Mouse (Mus musculus) midbrain, embryonic 11.5 days (tissue): ENCODE measurements around the gene Pld5. TPM values are rescaled to one million over a fixed set of nuclear protein-coding genes. Genes with fewer than 3 reads are reported as not detected.

Experiments
- ATAC-seq: fragments of 200-750 bp; cut with Nextera tagmentation; 2 replicates; pipeline ENCODE4 v1.8.0; 2017; ENCODE audit warnings: moderate TSS enrichment, moderate library complexity; ENCODE audit not compliant: low FRiP score
- DNase-seq: peaks from one replicate; pipeline ENCODE4 v3.0.0; 2015; ENCODE audit warnings: low spot score; ENCODE audit errors: missing footprints
- H3K27ac ChIP-seq: fragments of 300-500 bp; sonication (generic); 2 replicates; pipeline ENCODE4 v1.5.1; 2014; ENCODE audit warnings: low read depth, low read length
- H3K27me3 ChIP-seq: fragments of 300-500 bp; sonication (generic); 2 replicates; pipeline ENCODE4 v1.6.1; 2014; ENCODE audit warnings: mild to moderate bottlenecking, low read length, moderate library complexity, mixed read lengths; ENCODE audit not compliant: control insufficient read depth, insufficient read depth
- H3K36me3 ChIP-seq: fragments of 300-500 bp; sonication (generic); 2 replicates; pipeline ENCODE4 v1.6.1; 2014; ENCODE audit warnings: mild to moderate bottlenecking, low read length, moderate library complexity, mixed read lengths; ENCODE audit not compliant: control insufficient read depth, insufficient read depth
- H3K4me1 ChIP-seq: fragments of 300-500 bp; sonication (generic); 2 replicates; pipeline ENCODE4 v1.6.1; 2014; ENCODE audit warnings: low read length; ENCODE audit not compliant: control insufficient read depth, insufficient read depth
- H3K4me2 ChIP-seq: fragments of 300-500 bp; sonication (generic); 2 replicates; pipeline ENCODE4 v1.6.1; 2014; ENCODE audit warnings: mild to moderate bottlenecking, moderate library complexity
- H3K4me3 ChIP-seq: fragments of 300-500 bp; sonication (generic); 2 replicates; pipeline ENCODE4 v1.5.1; 2014; ENCODE audit warnings: low read depth, low read length
- H3K9ac ChIP-seq: fragments of 300-500 bp; sonication (generic); 2 replicates; pipeline ENCODE4 v1.6.1; 2014; ENCODE audit warnings: low read length
- H3K9me3 ChIP-seq: fragments of 300-500 bp; sonication (generic); 2 replicates; pipeline ENCODE4 v1.6.1; 2016; ENCODE audit warnings: low read length; ENCODE audit not compliant: control insufficient read depth
- WGBS: fragments of 180-500 bp; shearing (Covaris S2); extraction: QIAGEN DNeasy Blood & Tissue Kit; methylation state at CpG from one replicate; pipeline ENCODE4 v1.1.7; 2014; 5-methylcytosine and 5-hydroxymethylcytosine counted together
- polyA plus RNA-seq: library from polyadenylated mRNA; unstranded; fragments of >200 nt; fragmentation: Nextera tagmentation; extraction: Ambion mirVana; gene quantifications from 2 replicates; pipeline ENCODE4 v1.2.1, GENCODE M21; 2014

Pld5 gene
- polyA plus RNA-seq, 1 experiment from 2014 or later, result 0.75 TPM

- H3K4me2 ChIP-seq, result no peak overlapping the region
- no peaks in the 10 kb centered on the region for H3K9me3 ChIP-seq
- no peak overlapping the region for H3K27ac ChIP-seq
- no peak overlapping the region for H3K9ac ChIP-seq
- H3K4me3 ChIP-seq, result no peak overlapping the region
- ATAC-seq (no peak), DNase-seq (no peak)
- H3K36me3 ChIP-seq, result no peaks in the 10 kb centered on the region
- H3K27me3 ChIP-seq, result no peaks in the 10 kb centered on the region
- H3K4me1 ChIP-seq, result no peaks in the 10 kb centered on the region; the same call in 1 of the 2 replicates
Observed at GRCm38 (mm10) chr1:176075810-176076209, 199.3 kb downstream of the Pld5 start.

- no peak for DNase-seq
- Histone ChIP-seq H3K4me3 (no peak overlapping the region), H3K4me2 (no peak overlapping the region), H3K27ac (no peak overlapping the region), H3K9ac (no peak overlapping the region), H3K36me3 (no peaks in the 10 kb centered on the region), H3K4me1 (no peaks in the 10 kb centered on the region; the same call in 1 of the 2 replicates), H3K9me3 (no peaks in the 10 kb centered on the region), H3K27me3 (no peaks in the 10 kb centered on the region)
- WGBS, result 65% methylated on average over 1 of the region's 1 CpGs
- no peak for ATAC-seq
Observed at GRCm38 (mm10) chr1:176075409-176075808, 199.7 kb downstream of the Pld5 start.

GRCm38 (mm10) chr1:176074526-176074925 is 200.6 kb downstream of the Pld5 start:
- H3K4me3 ChIP-seq, result no peak overlapping the region
- 80% methylated on average over 5 of the region's 5 CpGs for WGBS
- H3K4me2 ChIP-seq, result no peak overlapping the region
- no peak overlapping the region for H3K9ac ChIP-seq
- DNase-seq, result no peak
- no peaks in the 10 kb centered on the region; the same call in 1 of the 2 replicates for H3K4me1 ChIP-seq
- H3K9me3 ChIP-seq, result no peaks in the 10 kb centered on the region
- no peaks in the 10 kb centered on the region for H3K27me3 ChIP-seq
- no peaks in the 10 kb centered on the region for H3K36me3 ChIP-seq
- no peak for ATAC-seq
- no peak overlapping the region for H3K27ac ChIP-seq

GRCm38 (mm10) chr1:176065281-176065680 is 209.8 kb downstream of the Pld5 start:
- Histone ChIP-seq H3K27me3 (no peaks in the 10 kb centered on the region), H3K4me3 (no peak overlapping the region), H3K4me1 (no peaks in the 10 kb centered on the region), H3K9ac (no peak overlapping the region), H3K36me3 (no peaks in the 10 kb centered on the region), H3K9me3 (no peaks in the 10 kb centered on the region), H3K27ac (no peak overlapping the region), H3K4me2 (no peak overlapping the region)
- ATAC-seq, result no peak
- no peak for DNase-seq

GRCm38 (mm10) chr1:176064471-176064870 is 210.6 kb downstream of the Pld5 start:
- H3K9me3 ChIP-seq, result no peaks in the 10 kb centered on the region
- H3K27ac ChIP-seq, result no peak overlapping the region
- DNase-seq (no peak), ATAC-seq (no peak)
- H3K4me2 ChIP-seq, result no peak overlapping the region
- no peaks in the 10 kb centered on the region for H3K27me3 ChIP-seq
- H3K36me3 ChIP-seq, result no peaks in the 10 kb centered on the region
- H3K4me1 ChIP-seq, result no peaks in the 10 kb centered on the region
- no peak overlapping the region for H3K4me3 ChIP-seq
- no peak overlapping the region for H3K9ac ChIP-seq

GRCm38 (mm10) chr1:176053653-176054052 is 221.5 kb downstream of the Pld5 start:
- no peak for ATAC-seq
- 72% methylated on average over 1 of the region's 1 CpGs for WGBS
- DNase-seq, result no peak

GRCm38 (mm10) chr1:176046995-176047394 is 228.1 kb downstream of the Pld5 start:
- DNase-seq, result no peak
- Histone ChIP-seq H3K9ac (no peak overlapping the region), H3K9me3 (no peaks in the 10 kb centered on the region), H3K27me3 (no peaks in the 10 kb centered on the region), H3K4me1 (no peaks in the 10 kb centered on the region), H3K27ac (no peak overlapping the region), H3K36me3 (no peaks in the 10 kb centered on the region), H3K4me3 (no peak overlapping the region), H3K4me2 (no peak overlapping the region)
- ATAC-seq, result no peak
- 81% methylated on average over 5 of the region's 5 CpGs for WGBS

More at GRCm38 (mm10) chr1:176053653-176054052, 221.5 kb downstream of the Pld5 start:
- H3K36me3 ChIP-seq, result no peaks in the 10 kb centered on the region
- no peak overlapping the region for H3K4me3 ChIP-seq
- no peaks in the 10 kb centered on the region for H3K27me3 ChIP-seq
- no peak overlapping the region for H3K27ac ChIP-seq
- no peak overlapping the region for H3K9ac ChIP-seq
- no peaks in the 10 kb centered on the region for H3K9me3 ChIP-seq
- H3K4me1 ChIP-seq, result no peaks in the 10 kb centered on the region
- H3K4me2 ChIP-seq, result no peak overlapping the region

GRCm38 (mm10) chr1:176046375-176046774 is 228.7 kb downstream of the Pld5 start:
- no peak overlapping the region for H3K27ac ChIP-seq
- H3K4me2 ChIP-seq, result no peak overlapping the region
- H3K4me3 ChIP-seq, result no peak overlapping the region
- no peaks in the 10 kb centered on the region for H3K27me3 ChIP-seq
- H3K9me3 ChIP-seq, result no peaks in the 10 kb centered on the region
- H3K4me1 ChIP-seq, result no peaks in the 10 kb centered on the region
- no peaks in the 10 kb centered on the region for H3K36me3 ChIP-seq
- DNase-seq (no peak), ATAC-seq (no peak)
- no peak overlapping the region for H3K9ac ChIP-seq
- 82% methylated on average over 1 of the region's 1 CpGs for WGBS

- Histone ChIP-seq H3K4me2 (no peak overlapping the region), H3K36me3 (no peaks in the 10 kb centered on the region), H3K9ac (no peak overlapping the region), H3K27me3 (no peaks in the 10 kb centered on the region), H3K4me1 (no peaks in the 10 kb centered on the region), H3K27ac (no peak overlapping the region), H3K9me3 (no peaks in the 10 kb centered on the region), H3K4me3 (no peak overlapping the region)
- ATAC-seq (no peak), DNase-seq (no peak)
- WGBS, result 84% methylated on average over 4 of the region's 4 CpGs
Observed at GRCm38 (mm10) chr1:176043056-176043455, 232.1 kb downstream of the Pld5 start.

GRCm38 (mm10) chr1:176039923-176040322 is 235.2 kb downstream of the Pld5 start:
- ATAC-seq (no peak), DNase-seq (no peak)
- no peaks in the 10 kb centered on the region for H3K36me3 ChIP-seq
- WGBS, result 59% methylated on average over 3 of the region's 3 CpGs
- H3K27ac ChIP-seq, result no peak overlapping the region
- H3K4me1 ChIP-seq, result no peaks in the 10 kb centered on the region
- no peak overlapping the region for H3K4me2 ChIP-seq
- H3K27me3 ChIP-seq, result no peaks in the 10 kb centered on the region
- H3K9me3 ChIP-seq, result no peaks in the 10 kb centered on the region
- H3K4me3 ChIP-seq, result no peak overlapping the region
- no peak overlapping the region for H3K9ac ChIP-seq
